Mouse (Mus musculus): ENCODE data around the gene Il1r1.

GRCm38 (mm10) chr1:40290489-40291255 lies 65.8 kb downstream of the Il1r1 start:
- TF ChIP-seq TCF12 (IDR thresholded peaks at IDR 0.05; ENCODE audit: insufficient read depth, poor library complexity, severe bottlenecking) (no peak), TCF3 (IDR thresholded peaks at IDR 0.05; ENCODE audit: insufficient read length, low read depth) (no peak), POLR2A (IDR thresholded peaks at IDR 0.05; ENCODE audit: insufficient read length, low read depth) (no peak), POLR2AphosphoS2 (IDR thresholded peaks at IDR 0.05; ENCODE audit: insufficient read length, low read depth) (no peak), MYOD1 (IDR thresholded peaks at IDR 0.05; ENCODE audit: control insufficient read depth in 1 of 3, insufficient read length in 2 of 3, low read depth in 2 of 3) (no peak)

Measured in myocyte (in vitro differentiated cells).